Mouse (Mus musculus): ENCODE data around the gene Slc24a2. TPM values are rescaled to one million over a fixed set of nuclear protein-coding genes. Genes with fewer than 3 reads are reported as not detected.

The Slc24a2 gene
- not detected in 2 replicates for polyA plus RNA-seq (2015; fragmentation: Nextera tagmentation; extraction: Ambion mirVana)

GRCm38 (mm10) chr4:87229960-87230551 is at the start of gene Slc24a2:
TSS of gene Slc24a2 (minus strand) at chr4:87230477.
- peak within 1 kb of the TSS; percentile 92 for H3K4me2 ChIP-seq (replicated peaks; ENCODE audit: low read depth, low read length)
- no peaks in the 10 kb centered on the region for H3K9me3 ChIP-seq (ENCODE audit: low read length)
- H3K27me3 ChIP-seq (ENCODE audit: insufficient read depth, low read length): peaks cover 35% of the 10 kb centered on the region
- peak; percentile 98 for ATAC-seq (ENCODE audit: low FRiP score, low TSS enrichment)
- under 1% methylated on average over 48 of the region's 62 CpGs for WGBS
- H3K9ac ChIP-seq (replicated peaks; ENCODE audit: low read length): peak within 1 kb of the TSS; percentile 48
- H3K36me3 ChIP-seq (ENCODE audit: insufficient read depth, low read length): no peaks in the 10 kb centered on the region
- peak within 1 kb of the TSS; percentile 54 for H3K4me3 ChIP-seq (ENCODE audit: low read length)
- H3K4me1 ChIP-seq (ENCODE audit: insufficient read depth, low read length): peaks cover 6% of the 10 kb centered on the region
- H3K27ac ChIP-seq (ENCODE audit: low read length): no peak within 1 kb of the TSS

GRCm38 (mm10) chr4:87274825-87275224 is 44.5 kb upstream of the Slc24a2 start:
- H3K9me3 ChIP-seq (ENCODE audit: low read length): peaks cover 5% of the 10 kb centered on the region
- H3K36me3 ChIP-seq (ENCODE audit: insufficient read depth, low read length): no peaks in the 10 kb centered on the region
- ATAC-seq (ENCODE audit: low FRiP score, low TSS enrichment): peak; percentile 15; the same call in 1 of the 2 replicates
- no peak overlapping the region for H3K4me2 ChIP-seq (replicated peaks; ENCODE audit: low read depth, low read length)
- 27% methylated on average over 1 of the region's 1 CpGs for WGBS
- no peak overlapping the region for H3K27ac ChIP-seq (ENCODE audit: low read length)
- no peaks in the 10 kb centered on the region for H3K4me1 ChIP-seq (ENCODE audit: insufficient read depth, low read length)
- 0 out of 2 replicates have a peak, but pooled peaks cover 4% of the 10 kb centered on the region for H3K27me3 ChIP-seq (ENCODE audit: insufficient read depth, low read length)
- H3K9ac ChIP-seq (replicated peaks; ENCODE audit: low read length): no peak overlapping the region
- no peak overlapping the region for H3K4me3 ChIP-seq (ENCODE audit: low read length)

GRCm38 (mm10) chr4:87274276-87274675 is 44.0 kb upstream of the Slc24a2 start:
- Histone ChIP-seq H3K9ac (replicated peaks; ENCODE audit: low read length) (no peak overlapping the region), H3K27ac (ENCODE audit: low read length) (no peak overlapping the region), H3K4me3 (ENCODE audit: low read length) (no peak overlapping the region), H3K9me3 (ENCODE audit: low read length) (peaks cover 9% of the 10 kb centered on the region), H3K27me3 (ENCODE audit: insufficient read depth, low read length) (0 out of 2 replicates have a peak, but pooled peaks cover 4% of the 10 kb centered on the region), H3K4me1 (ENCODE audit: insufficient read depth, low read length) (no peaks in the 10 kb centered on the region), H3K36me3 (ENCODE audit: insufficient read depth, low read length) (no peaks in the 10 kb centered on the region), H3K4me2 (replicated peaks; ENCODE audit: low read depth, low read length) (no peak overlapping the region)
- 86% methylated on average over 2 of the region's 2 CpGs for WGBS
- ATAC-seq (ENCODE audit: low FRiP score, low TSS enrichment): no peak

GRCm38 (mm10) chr4:87273476-87273875 is 43.2 kb upstream of the Slc24a2 start:
- 91% methylated on average over 3 of the region's 3 CpGs for WGBS
- no peak overlapping the region for H3K4me3 ChIP-seq (ENCODE audit: low read length)

GRCm38 (mm10) chr4:87229224-87229959 is 885 bp downstream of the Slc24a2 start:
- H3K4me3 ChIP-seq (ENCODE audit: low read length): peak overlapping the region; percentile 54
- 18% methylated on average over 14 of the region's 14 CpGs for WGBS
- ATAC-seq (ENCODE audit: low FRiP score, low TSS enrichment): peak; percentile 47; the same call in 1 of the 2 replicates
- peak overlapping the region; percentile 92 for H3K4me2 ChIP-seq (replicated peaks; ENCODE audit: low read depth, low read length)
- peaks cover 35% of the 10 kb centered on the region for H3K27me3 ChIP-seq (ENCODE audit: insufficient read depth, low read length)
- peaks cover 6% of the 10 kb centered on the region for H3K4me1 ChIP-seq (ENCODE audit: insufficient read depth, low read length)
- no peak overlapping the region for H3K27ac ChIP-seq (ENCODE audit: low read length)
- H3K36me3 ChIP-seq (ENCODE audit: insufficient read depth, low read length): no peaks in the 10 kb centered on the region
- H3K9ac ChIP-seq (replicated peaks; ENCODE audit: low read length): no peak overlapping the region
- H3K9me3 ChIP-seq (ENCODE audit: low read length): no peaks in the 10 kb centered on the region

More at GRCm38 (mm10) chr4:87273476-87273875, 43.2 kb upstream of the Slc24a2 start:
- Histone ChIP-seq H3K4me2 (replicated peaks; ENCODE audit: low read depth, low read length) (no peak overlapping the region), H3K4me1 (ENCODE audit: insufficient read depth, low read length) (no peaks in the 10 kb centered on the region), H3K27ac (ENCODE audit: low read length) (no peak overlapping the region), H3K9ac (replicated peaks; ENCODE audit: low read length) (no peak overlapping the region), H3K9me3 (ENCODE audit: low read length) (peaks cover 9% of the 10 kb centered on the region), H3K36me3 (ENCODE audit: insufficient read depth, low read length) (no peaks in the 10 kb centered on the region), H3K27me3 (ENCODE audit: insufficient read depth, low read length) (0 out of 2 replicates have a peak, but pooled peaks cover 4% of the 10 kb centered on the region)
- no peak for ATAC-seq (ENCODE audit: low FRiP score, low TSS enrichment)

GRCm38 (mm10) chr4:87221586-87221985 is 8.7 kb downstream of the Slc24a2 start:
- no peak overlapping the region for H3K4me3 ChIP-seq (ENCODE audit: low read length)
- no peaks in the 10 kb centered on the region for H3K27me3 ChIP-seq (ENCODE audit: insufficient read depth, low read length)
- H3K4me2 ChIP-seq (replicated peaks; ENCODE audit: low read depth, low read length): no peak overlapping the region
- no peak overlapping the region for H3K27ac ChIP-seq (ENCODE audit: low read length)
- H3K36me3 ChIP-seq (ENCODE audit: insufficient read depth, low read length): no peaks in the 10 kb centered on the region
- no peaks in the 10 kb centered on the region for H3K4me1 ChIP-seq (ENCODE audit: insufficient read depth, low read length)
- WGBS: 49% methylated on average over 2 of the region's 2 CpGs
- ATAC-seq (ENCODE audit: low FRiP score, low TSS enrichment): no peak; the same call in 1 of the 2 replicates
- H3K9ac ChIP-seq (replicated peaks; ENCODE audit: low read length): no peak overlapping the region
- H3K9me3 ChIP-seq (ENCODE audit: low read length): no peaks in the 10 kb centered on the region

- Histone ChIP-seq H3K27ac (ENCODE audit: low read length) (no peak overlapping the region), H3K4me3 (ENCODE audit: low read length) (no peak overlapping the region), H3K9me3 (ENCODE audit: low read length) (no peaks in the 10 kb centered on the region), H3K27me3 (ENCODE audit: insufficient read depth, low read length) (no peaks in the 10 kb centered on the region), H3K4me1 (ENCODE audit: insufficient read depth, low read length) (no peaks in the 10 kb centered on the region), H3K4me2 (replicated peaks; ENCODE audit: low read depth, low read length) (no peak overlapping the region), H3K36me3 (ENCODE audit: insufficient read depth, low read length) (no peaks in the 10 kb centered on the region), H3K9ac (replicated peaks; ENCODE audit: low read length) (no peak overlapping the region)
- WGBS: 60% methylated on average over 5 of the region's 5 CpGs
- ATAC-seq (ENCODE audit: low FRiP score, low TSS enrichment): no peak
Measured at GRCm38 (mm10) chr4:87218196-87218595, 12.1 kb downstream of the Slc24a2 start.

GRCm38 (mm10) chr4:87211344-87211978 is 18.8 kb downstream of the Slc24a2 start:
- no peak overlapping the region for H3K27ac ChIP-seq (ENCODE audit: low read length)
- WGBS: 78% methylated on average over 6 of the region's 6 CpGs
- H3K4me3 ChIP-seq (ENCODE audit: low read length): no peak overlapping the region
- ATAC-seq (ENCODE audit: low FRiP score, low TSS enrichment): no peak
- no peaks in the 10 kb centered on the region for H3K9me3 ChIP-seq (ENCODE audit: low read length)
- H3K4me1 ChIP-seq (ENCODE audit: insufficient read depth, low read length): no peaks in the 10 kb centered on the region
- no peaks in the 10 kb centered on the region for H3K36me3 ChIP-seq (ENCODE audit: insufficient read depth, low read length)
- H3K4me2 ChIP-seq (replicated peaks; ENCODE audit: low read depth, low read length): no peak overlapping the region
- H3K27me3 ChIP-seq (ENCODE audit: insufficient read depth, low read length): no peaks in the 10 kb centered on the region
- H3K9ac ChIP-seq (replicated peaks; ENCODE audit: low read length): no peak overlapping the region

GRCm38 (mm10) chr4:87210533-87210932 is 19.7 kb downstream of the Slc24a2 start:
- H3K27ac ChIP-seq (ENCODE audit: low read length): no peak overlapping the region
- H3K36me3 ChIP-seq (ENCODE audit: insufficient read depth, low read length): no peaks in the 10 kb centered on the region
- H3K27me3 ChIP-seq (ENCODE audit: insufficient read depth, low read length): no peaks in the 10 kb centered on the region
- no peak overlapping the region for H3K4me2 ChIP-seq (replicated peaks; ENCODE audit: low read depth, low read length)
- no peak overlapping the region for H3K4me3 ChIP-seq (ENCODE audit: low read length)
- H3K4me1 ChIP-seq (ENCODE audit: insufficient read depth, low read length): no peaks in the 10 kb centered on the region
- WGBS: 88% methylated on average over 3 of the region's 3 CpGs
- ATAC-seq (ENCODE audit: low FRiP score, low TSS enrichment): no peak
- H3K9me3 ChIP-seq (ENCODE audit: low read length): no peaks in the 10 kb centered on the region
- H3K9ac ChIP-seq (replicated peaks; ENCODE audit: low read length): no peak overlapping the region
